Mouse (Mus musculus) CD4-positive, CD25-positive, alpha-beta regulatory T cell (primary cell): ENCODE results near the gene Gm9573. TPM values are rescaled to one million over a fixed set of nuclear protein-coding genes. Genes with fewer than 3 reads are reported as not detected.

Experiments used
- polyA plus RNA-seq: library from polyadenylated mRNA; unstranded; fragments of 100-300 nt; shearing (Covaris generic); gene quantifications from one replicate; pipeline ENCODE4 v1.2.1, GENCODE M21; 2017

Gene Gm9573
- polyA plus RNA-seq: not detected

DNA sequence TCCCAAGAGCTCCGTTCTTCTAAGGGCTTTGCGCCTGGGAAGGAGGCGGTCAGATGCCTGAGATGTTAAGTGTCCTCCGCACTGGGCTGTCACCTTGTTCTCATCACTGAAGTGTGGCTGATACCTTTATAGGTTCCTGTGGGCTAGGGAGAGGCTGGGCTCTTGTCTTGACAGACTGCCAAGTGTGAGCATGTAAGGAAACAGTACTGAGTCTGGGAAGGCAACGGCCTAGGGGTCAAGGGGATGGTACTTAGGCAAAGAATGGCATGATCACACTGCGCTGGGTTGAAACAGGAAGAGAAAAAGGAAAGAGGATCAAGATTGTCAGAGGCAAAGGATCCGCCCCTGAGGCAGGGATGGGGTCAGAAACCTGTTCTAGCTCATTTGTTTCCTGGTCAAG is at the start of gene Gm9573:
Gene Gm9573 (minus strand): TSS at position 101 of the 400 bp plus-strand sequence.

DNA sequence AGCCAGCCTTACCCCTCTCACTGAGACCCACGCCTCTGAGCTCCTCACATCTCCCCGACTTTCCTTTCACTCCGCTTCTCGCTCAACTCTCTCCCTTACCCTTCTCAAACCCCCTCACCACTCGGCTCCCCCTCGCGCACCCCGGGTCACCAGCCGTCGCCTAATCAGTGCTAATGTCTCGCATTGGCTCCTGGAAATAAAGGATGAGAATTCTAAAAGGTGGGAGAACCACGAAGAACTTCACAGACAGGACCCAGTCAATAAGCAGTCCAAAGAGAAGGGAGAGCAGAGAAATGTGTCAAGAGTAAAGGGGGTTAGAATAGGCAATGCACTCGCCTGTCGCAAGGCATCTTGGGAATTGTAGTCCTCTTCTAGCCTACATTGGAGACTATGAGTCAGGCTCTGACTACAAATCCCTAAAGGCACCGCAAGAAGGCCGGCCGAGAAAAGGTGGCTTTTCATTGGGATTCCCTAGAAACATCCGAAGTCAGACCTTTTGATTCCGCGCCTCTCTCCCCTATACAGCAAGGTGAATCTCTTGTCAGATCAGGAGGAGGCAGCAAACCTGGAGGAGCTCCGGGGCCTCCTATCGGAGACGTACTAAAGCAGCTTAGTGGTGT is 47.1 kb upstream of the Gm9573 start, which contains the start of gene Gtf2h4:
Gene Gtf2h4 (minus strand): TSS at position 324 of the 620 bp plus-strand sequence.

DNA sequence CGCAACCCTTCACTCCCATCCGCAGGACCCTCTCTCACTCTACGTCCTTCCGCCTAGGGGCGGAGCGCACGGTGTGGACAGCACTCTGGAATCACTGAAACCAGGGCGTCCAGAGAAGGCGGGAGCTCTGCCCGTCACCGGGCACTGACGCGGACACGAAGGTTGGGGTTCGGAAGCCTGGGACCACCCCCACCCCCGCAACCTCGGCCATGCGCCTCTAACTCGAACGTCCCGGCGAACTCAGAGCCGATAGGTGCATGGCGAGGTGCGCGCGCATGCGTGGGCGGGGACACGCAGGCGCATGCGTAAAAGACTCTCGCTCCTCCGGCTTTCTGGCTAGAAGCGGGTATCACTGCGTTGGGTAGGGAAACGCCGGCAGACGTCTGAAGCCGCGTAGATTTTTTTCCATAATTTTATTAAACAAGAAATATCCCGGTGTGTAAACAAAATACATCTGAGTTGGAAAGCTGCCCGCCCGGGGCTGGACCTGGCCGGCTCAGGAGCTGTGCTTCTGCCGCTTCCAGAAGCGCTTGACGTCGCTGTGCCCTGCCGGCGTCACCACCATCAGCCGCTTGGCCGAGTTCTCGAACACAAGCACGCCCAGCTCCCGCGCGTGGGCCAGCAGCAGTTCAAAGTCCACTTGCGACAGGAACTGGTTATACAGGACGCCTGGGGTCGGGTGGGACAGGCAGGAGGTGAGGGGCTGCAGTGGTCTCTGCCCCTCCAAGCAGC is 41.1 kb upstream of the Gm9573 start, which contains the start of gene Vars2:
Gene Vars2 (minus strand): TSS at position 259 of the 732 bp plus-strand sequence.

GRCm38 (mm10) chr17:35643609-35644236 is 17.3 kb upstream of the Gm9573 start, which contains the start of gene Mucl3:
Gene Mucl3, minus strand, starts transcription at chr17:35643695.

GRCm38 (mm10) chr17:35601249-35601648 is 25.2 kb downstream of the Gm9573 start, which contains the start of gene Sfta2:
Gene Sfta2, plus strand, starts transcription at chr17:35601549.

Other genes starting within 250 kb of the Gm9573 start
- 40.5 TPM for gene H2-Q4, start 247.0 kb downstream of the Gm9573 start, polyA plus RNA-seq
- gene H2-Q6, start 201.8 kb downstream of the Gm9573 start, polyA plus RNA-seq: 632 TPM
- 2,029 TPM for gene H2-Q7, start 187.5 kb downstream of the Gm9573 start, polyA plus RNA-seq
- 20.6 TPM for gene H2-Q10, start 156.5 kb downstream of the Gm9573 start, polyA plus RNA-seq
- 0.13 TPM for gene Pou5f1, start 120.6 kb downstream of the Gm9573 start, polyA plus RNA-seq
- gene Tcf19, start 109.8 kb downstream of the Gm9573 start, polyA plus RNA-seq: 14.8 TPM
- 9.9 TPM for gene Cchcr1, start 109.5 kb downstream of the Gm9573 start, polyA plus RNA-seq
- not detected for gene Psors1c2, start 93.4 kb downstream of the Gm9573 start, polyA plus RNA-seq
- not detected for gene Cdsn, start 74.5 kb downstream of the Gm9573 start, polyA plus RNA-seq
- not detected for gene 2300002M23Rik, start 59.2 kb downstream of the Gm9573 start, polyA plus RNA-seq
- gene Sfta2, start 25.1 kb downstream of the Gm9573 start, polyA plus RNA-seq: not detected
- 0.07 TPM for gene Mucl3, start 17.1 kb upstream of the Gm9573 start, polyA plus RNA-seq
- gene Vars2, start 41.0 kb upstream of the Gm9573 start, polyA plus RNA-seq: 36.5 TPM
- gene Gtf2h4, start 47.1 kb upstream of the Gm9573 start, polyA plus RNA-seq: 31.0 TPM
- gene Ddr1, start 78.0 kb upstream of the Gm9573 start, polyA plus RNA-seq: 6.1 TPM
- 0.53 TPM for gene Ier3, start 195.0 kb upstream of the Gm9573 start, polyA plus RNA-seq
- gene Flot1, start 196.6 kb upstream of the Gm9573 start, polyA plus RNA-seq: 52.9 TPM
- 111 TPM for gene Tubb5, start 211.7 kb upstream of the Gm9573 start, polyA plus RNA-seq
- 12.9 TPM for gene Mdc1, start 214.9 kb upstream of the Gm9573 start, polyA plus RNA-seq
- 27.5 TPM for gene Nrm, start 234.7 kb upstream of the Gm9573 start, polyA plus RNA-seq
- 592 TPM for gene Ppp1r18, start 239.0 kb upstream of the Gm9573 start, polyA plus RNA-seq